Mouse (Mus musculus) erythroblast, adult 5-6 weeks (primary cell): ENCODE measurements at regions not wholly inside any gene's neighbourhood (a gene's known extent, or its start where the extent isn't known, plus 50 kb on each side); places are given as distances from the start of the nearest gene placed in this dataset.
A peak's percentile ranks its signal among the peaks of the same experiment; 100 is the strongest.

Experiments
- ATAC-seq: replicated peaks from 2 replicates; pipeline ENCODE4 v1.8.0; 2016; ENCODE audit warnings: moderate number of reproducible peaks, mild to moderate bottlenecking, moderate TSS enrichment, inconsistent platforms; ENCODE audit not compliant: poor library complexity, low FRiP score, severe bottlenecking

DNA sequence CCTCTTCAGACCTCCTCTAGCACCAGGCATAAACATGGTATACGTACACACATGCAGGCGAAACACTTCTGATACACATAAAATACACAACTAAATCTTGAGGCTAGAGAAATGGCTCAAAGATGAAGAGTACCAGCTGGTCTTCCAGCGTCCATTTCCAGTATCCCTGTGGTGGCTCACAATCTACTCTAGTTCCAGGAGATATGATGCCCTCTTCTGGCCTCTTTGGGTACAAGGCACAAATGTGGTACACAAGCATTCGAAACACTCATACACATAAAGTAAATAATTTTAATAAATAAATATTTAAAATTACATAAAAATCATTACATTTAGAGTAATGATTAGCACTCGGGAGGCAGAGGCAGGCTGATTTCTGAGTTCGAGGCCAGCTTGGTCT is 50.7 kb upstream of the Rabgap1l start:
- ATAC-seq, result peak; percentile 70

DNA sequence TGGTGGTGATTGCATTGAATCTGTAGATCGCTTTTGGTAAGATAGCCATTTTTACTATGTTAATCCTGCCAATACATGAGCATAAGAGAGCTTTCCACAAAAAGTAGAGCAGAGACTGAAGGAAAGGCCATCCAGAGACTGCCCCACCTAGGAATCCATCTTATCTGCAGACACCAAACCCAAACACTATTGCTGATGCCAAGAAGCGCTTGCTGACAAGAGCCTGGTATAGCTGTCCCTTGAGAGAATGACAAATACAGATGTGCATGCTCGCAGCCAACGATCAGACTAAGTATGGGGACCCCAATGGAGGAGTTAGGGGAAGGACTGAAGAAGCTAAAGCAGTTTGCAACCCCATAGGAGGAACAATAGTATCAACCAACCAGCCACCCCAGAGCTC is 51.7 kb upstream of the Rabgap1l start:
- ATAC-seq, result peak; percentile 46; the same call in 1 of the 2 replicates

DNA sequence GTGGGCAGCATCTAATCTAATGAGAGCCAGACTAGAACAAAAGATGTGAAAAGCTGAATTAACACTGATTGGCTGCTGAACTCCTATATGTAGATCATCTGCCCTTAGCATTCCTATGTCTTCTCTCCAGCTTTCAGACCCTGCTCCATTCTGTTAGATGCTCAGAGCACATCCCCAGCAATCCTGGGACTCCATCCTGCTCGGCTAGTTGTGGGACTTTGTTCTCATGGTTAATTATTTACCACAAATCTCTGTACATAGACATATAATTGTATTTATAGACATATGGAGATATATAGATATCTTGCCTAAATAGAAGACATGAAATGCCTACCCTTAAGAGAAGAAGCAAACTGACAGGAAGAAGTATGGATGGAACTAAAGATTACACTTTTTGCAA is 55.5 kb upstream of the Rc3h1 start:
- ATAC-seq, result no peak

DNA sequence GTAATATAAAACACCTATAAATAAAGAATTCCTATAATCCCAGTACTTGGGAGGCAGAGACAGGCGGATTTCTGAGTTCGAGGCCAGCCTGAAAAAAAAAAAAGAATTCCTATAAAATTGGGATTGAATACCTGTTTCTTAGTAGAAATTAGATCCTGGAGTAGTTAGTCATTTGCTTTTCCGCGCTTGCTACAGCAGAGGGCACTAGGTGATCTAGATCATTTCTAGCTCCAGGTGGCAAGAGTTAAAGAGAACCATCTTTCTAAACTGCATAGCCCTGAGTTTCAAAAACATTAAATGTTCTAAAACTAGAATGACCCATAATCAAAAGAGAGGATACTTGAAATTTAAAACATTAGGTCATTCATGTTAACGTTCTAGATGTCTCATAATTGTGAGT is 51.8 kb upstream of the Rc3h1 start:
- no peak for ATAC-seq

DNA sequence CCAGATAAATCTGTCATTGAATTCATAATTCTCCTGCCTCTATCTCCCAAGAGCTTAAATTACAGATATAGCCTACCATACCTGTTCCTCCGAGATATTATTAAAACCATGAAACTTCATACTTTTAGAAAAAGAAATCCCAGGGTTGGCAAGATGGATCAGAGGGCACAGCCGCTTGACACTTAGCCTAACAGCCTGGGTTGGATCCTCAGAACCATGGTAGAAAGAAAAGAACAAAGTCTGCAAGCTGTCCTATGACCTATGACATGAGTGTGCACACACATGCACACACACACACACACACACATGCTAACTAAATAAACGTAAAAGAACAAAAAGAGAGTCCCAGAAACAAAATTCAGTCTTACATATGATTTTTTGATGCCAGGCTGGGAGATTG is 50.8 kb upstream of the Rc3h1 start:
- ATAC-seq, result no peak

DNA sequence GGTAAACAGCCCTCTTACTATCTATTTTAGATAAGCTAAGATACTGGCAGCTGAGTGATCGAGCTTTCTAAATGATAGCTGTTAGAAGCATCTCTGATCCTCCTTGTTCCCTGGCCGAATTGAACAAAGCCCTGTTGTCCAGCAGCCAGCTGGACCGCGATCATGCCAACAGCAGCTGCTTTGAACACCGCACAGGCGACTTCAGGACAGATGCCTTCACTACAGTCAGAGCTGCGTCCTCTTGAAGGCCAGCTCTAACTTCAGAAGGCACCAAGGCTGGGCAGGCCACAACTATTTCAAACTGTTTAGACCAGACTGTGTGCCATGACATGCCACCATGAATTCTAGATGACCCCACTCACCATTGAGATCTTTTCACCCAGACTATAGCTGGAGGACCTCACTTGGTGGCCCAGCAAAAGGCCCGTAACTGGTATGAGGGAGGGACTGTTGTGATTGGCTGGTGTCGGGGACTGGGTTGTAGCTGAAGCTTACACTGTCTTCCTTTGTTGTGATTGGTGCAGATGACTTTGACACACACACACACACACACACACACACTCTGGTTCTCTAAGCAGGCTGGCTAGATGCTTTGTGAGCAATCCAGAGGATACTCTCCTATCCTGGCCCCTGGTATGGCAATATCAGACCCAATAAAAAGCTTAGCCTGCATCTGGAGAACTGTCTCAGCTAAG is 50.1 kb upstream of the Rc3h1 start:
- no peak for ATAC-seq
